Mouse (Mus musculus): ENCODE measurements around the gene Ltbp2. TPM values are rescaled to one million over a fixed set of nuclear protein-coding genes. Genes with fewer than 3 reads are reported as not detected.

The Ltbp2 gene
- polyA plus RNA-seq, 1 experiment from 2014 or later: 0.08 TPM

- H3K9ac ChIP-seq (ENCODE audit: low read depth, low read length): no peak overlapping the region
- H3K4me1 ChIP-seq (ENCODE audit: control insufficient read depth, insufficient read depth, low read length): peaks cover 26% of the 10 kb centered on the region
- H3K9me3 ChIP-seq (ENCODE audit: control insufficient read depth, low read length): no peaks in the 10 kb centered on the region
- H3K27ac ChIP-seq (ENCODE audit: low read depth, low read length): no peak overlapping the region
- 88% methylated on average over 7 of the region's 7 CpGs for WGBS
- H3K27me3 ChIP-seq (ENCODE audit: control insufficient read depth, insufficient read depth, low read length): no peaks in the 10 kb centered on the region
- no peak for ATAC-seq (ENCODE audit: low FRiP score, low TSS enrichment)
- H3K4me2 ChIP-seq (replicated peaks; ENCODE audit: low read depth, low read length): no peak overlapping the region
- peaks cover 6% of the 10 kb centered on the region for H3K36me3 ChIP-seq (ENCODE audit: control insufficient read depth, insufficient read depth, low read length)
- H3K4me3 ChIP-seq (ENCODE audit: low read length): no peak overlapping the region
These were observed 106.7 kb downstream of the Ltbp2 start for GRCm38 (mm10) chr12:84769624-84770023.

- Histone ChIP-seq H3K9me3 (ENCODE audit: control insufficient read depth, low read length) (no peaks in the 10 kb centered on the region), H3K27me3 (ENCODE audit: control insufficient read depth, insufficient read depth, low read length) (no peaks in the 10 kb centered on the region), H3K36me3 (ENCODE audit: control insufficient read depth, insufficient read depth, low read length) (peaks cover 24% of the 10 kb centered on the region), H3K4me1 (ENCODE audit: control insufficient read depth, insufficient read depth, low read length) (peaks cover 18% of the 10 kb centered on the region), H3K4me3 (ENCODE audit: low read length) (no peak overlapping the region), H3K9ac (ENCODE audit: low read depth, low read length) (no peak overlapping the region), H3K27ac (ENCODE audit: low read depth, low read length) (no peak overlapping the region), H3K4me2 (replicated peaks; ENCODE audit: low read depth, low read length) (no peak overlapping the region)
- 82% methylated on average over 6 of the region's 6 CpGs for WGBS
- ATAC-seq (ENCODE audit: low FRiP score, low TSS enrichment): no peak
These were observed 108.8 kb downstream of the Ltbp2 start for GRCm38 (mm10) chr12:84767510-84767909.

GRCm38 (mm10) chr12:84766113-84766735, 110.1 kb downstream of the Ltbp2 start:
- Histone ChIP-seq H3K9me3 (ENCODE audit: control insufficient read depth, low read length) (no peaks in the 10 kb centered on the region), H3K4me3 (ENCODE audit: low read length) (no peak overlapping the region), H3K27ac (ENCODE audit: low read depth, low read length) (no peak overlapping the region), H3K27me3 (ENCODE audit: control insufficient read depth, insufficient read depth, low read length) (no peaks in the 10 kb centered on the region), H3K9ac (ENCODE audit: low read depth, low read length) (no peak overlapping the region), H3K36me3 (ENCODE audit: control insufficient read depth, insufficient read depth, low read length) (peaks cover 24% of the 10 kb centered on the region), H3K4me2 (replicated peaks; ENCODE audit: low read depth, low read length) (no peak overlapping the region), H3K4me1 (ENCODE audit: control insufficient read depth, insufficient read depth, low read length) (peaks cover 13% of the 10 kb centered on the region; the same call in 1 of the 2 replicates)
- ATAC-seq (ENCODE audit: low FRiP score, low TSS enrichment): peak; percentile 63; the same call in 1 of the 2 replicates
- WGBS: 68% methylated on average over 5 of the region's 5 CpGs

GRCm38 (mm10) chr12:84765506-84765905, 110.8 kb downstream of the Ltbp2 start:
- Histone ChIP-seq H3K27ac (ENCODE audit: low read depth, low read length) (no peak overlapping the region), H3K36me3 (ENCODE audit: control insufficient read depth, insufficient read depth, low read length) (peaks cover 29% of the 10 kb centered on the region)

GRCm38 (mm10) chr12:84764756-84765155, 111.6 kb downstream of the Ltbp2 start:
- no peak overlapping the region for H3K9ac ChIP-seq (ENCODE audit: low read depth, low read length)
- no peak for ATAC-seq (ENCODE audit: low FRiP score, low TSS enrichment)
- 67% methylated on average over 7 of the region's 7 CpGs for WGBS
- no peak overlapping the region for H3K27ac ChIP-seq (ENCODE audit: low read depth, low read length)
- no peaks in the 10 kb centered on the region for H3K27me3 ChIP-seq (ENCODE audit: control insufficient read depth, insufficient read depth, low read length)
- no peak overlapping the region for H3K4me3 ChIP-seq (ENCODE audit: low read length)
- no peaks in the 10 kb centered on the region for H3K9me3 ChIP-seq (ENCODE audit: control insufficient read depth, low read length)
- 0 out of 2 replicates have a peak, but pooled peaks cover 7% of the 10 kb centered on the region for H3K4me1 ChIP-seq (ENCODE audit: control insufficient read depth, insufficient read depth, low read length)
- no peak overlapping the region for H3K4me2 ChIP-seq (replicated peaks; ENCODE audit: low read depth, low read length)
- H3K36me3 ChIP-seq (ENCODE audit: control insufficient read depth, insufficient read depth, low read length): peaks cover 34% of the 10 kb centered on the region

More at GRCm38 (mm10) chr12:84765506-84765905, 110.8 kb downstream of the Ltbp2 start:
- H3K4me3 ChIP-seq (ENCODE audit: low read length): no peak overlapping the region
- no peak overlapping the region for H3K9ac ChIP-seq (ENCODE audit: low read depth, low read length)
- H3K9me3 ChIP-seq (ENCODE audit: control insufficient read depth, low read length): no peaks in the 10 kb centered on the region
- no peak for ATAC-seq (ENCODE audit: low FRiP score, low TSS enrichment)
- peaks cover 7% of the 10 kb centered on the region; the same call in 1 of the 2 replicates for H3K4me1 ChIP-seq (ENCODE audit: control insufficient read depth, insufficient read depth, low read length)
- no peak overlapping the region for H3K4me2 ChIP-seq (replicated peaks; ENCODE audit: low read depth, low read length)
- 94% methylated on average over 15 of the region's 15 CpGs for WGBS
- no peaks in the 10 kb centered on the region for H3K27me3 ChIP-seq (ENCODE audit: control insufficient read depth, insufficient read depth, low read length)

GRCm38 (mm10) chr12:84763577-84764218, 112.6 kb downstream of the Ltbp2 start:
- H3K4me3 ChIP-seq (ENCODE audit: low read length): no peak overlapping the region
- no peak overlapping the region for H3K9ac ChIP-seq (ENCODE audit: low read depth, low read length)
- 0 out of 2 replicates have a peak, but pooled peaks cover 7% of the 10 kb centered on the region for H3K4me1 ChIP-seq (ENCODE audit: control insufficient read depth, insufficient read depth, low read length)
- no peak for ATAC-seq (ENCODE audit: low FRiP score, low TSS enrichment)
- peaks cover 41% of the 10 kb centered on the region for H3K36me3 ChIP-seq (ENCODE audit: control insufficient read depth, insufficient read depth, low read length)
- H3K9me3 ChIP-seq (ENCODE audit: control insufficient read depth, low read length): no peaks in the 10 kb centered on the region
- no peak overlapping the region for H3K4me2 ChIP-seq (replicated peaks; ENCODE audit: low read depth, low read length)
- no peak overlapping the region for H3K27ac ChIP-seq (ENCODE audit: low read depth, low read length)
- 90% methylated on average over 13 of the region's 13 CpGs for WGBS
- H3K27me3 ChIP-seq (ENCODE audit: control insufficient read depth, insufficient read depth, low read length): no peaks in the 10 kb centered on the region

- peaks cover 45% of the 10 kb centered on the region for H3K36me3 ChIP-seq (ENCODE audit: control insufficient read depth, insufficient read depth, low read length)
These were observed 113.8 kb downstream of the Ltbp2 start for GRCm38 (mm10) chr12:84762532-84762931.

GRCm38 (mm10) chr12:84759063-84759462, 117.3 kb downstream of the Ltbp2 start:
- H3K4me1 ChIP-seq (ENCODE audit: control insufficient read depth, insufficient read depth, low read length): no peaks in the 10 kb centered on the region
- peaks cover 55% of the 10 kb centered on the region for H3K36me3 ChIP-seq (ENCODE audit: control insufficient read depth, insufficient read depth, low read length)
- no peaks in the 10 kb centered on the region for H3K27me3 ChIP-seq (ENCODE audit: control insufficient read depth, insufficient read depth, low read length)
- H3K9me3 ChIP-seq (ENCODE audit: control insufficient read depth, low read length): no peaks in the 10 kb centered on the region
- H3K4me3 ChIP-seq (ENCODE audit: low read length): no peak overlapping the region
- H3K9ac ChIP-seq (ENCODE audit: low read depth, low read length): no peak overlapping the region
- ATAC-seq (ENCODE audit: low FRiP score, low TSS enrichment): no peak
- 80% methylated on average over 2 of the region's 2 CpGs for WGBS
- H3K4me2 ChIP-seq (replicated peaks; ENCODE audit: low read depth, low read length): no peak overlapping the region
- H3K27ac ChIP-seq (ENCODE audit: low read depth, low read length): no peak overlapping the region

More at GRCm38 (mm10) chr12:84762532-84762931, 113.8 kb downstream of the Ltbp2 start:
- Histone ChIP-seq H3K4me1 (ENCODE audit: control insufficient read depth, insufficient read depth, low read length) (0 out of 2 replicates have a peak, but pooled peaks cover 7% of the 10 kb centered on the region), H3K27ac (ENCODE audit: low read depth, low read length) (no peak overlapping the region), H3K4me2 (replicated peaks; ENCODE audit: low read depth, low read length) (no peak overlapping the region), H3K27me3 (ENCODE audit: control insufficient read depth, insufficient read depth, low read length) (no peaks in the 10 kb centered on the region), H3K9me3 (ENCODE audit: control insufficient read depth, low read length) (no peaks in the 10 kb centered on the region), H3K9ac (ENCODE audit: low read depth, low read length) (no peak overlapping the region), H3K4me3 (ENCODE audit: low read length) (no peak overlapping the region)
- no peak for ATAC-seq (ENCODE audit: low FRiP score, low TSS enrichment)
- WGBS: 91% methylated on average over 5 of the region's 5 CpGs

GRCm38 (mm10) chr12:84756016-84756415, 120.3 kb downstream of the Ltbp2 start:
- H3K4me2 ChIP-seq (replicated peaks; ENCODE audit: low read depth, low read length): no peak overlapping the region
- H3K4me1 ChIP-seq (ENCODE audit: control insufficient read depth, insufficient read depth, low read length): no peaks in the 10 kb centered on the region
- no peaks in the 10 kb centered on the region for H3K27me3 ChIP-seq (ENCODE audit: control insufficient read depth, insufficient read depth, low read length)
- no peak overlapping the region for H3K9ac ChIP-seq (ENCODE audit: low read depth, low read length)
- peaks cover 42% of the 10 kb centered on the region for H3K36me3 ChIP-seq (ENCODE audit: control insufficient read depth, insufficient read depth, low read length)
- 87% methylated on average over 10 of the region's 10 CpGs for WGBS
- no peak for ATAC-seq (ENCODE audit: low FRiP score, low TSS enrichment)
- no peak overlapping the region for H3K27ac ChIP-seq (ENCODE audit: low read depth, low read length)
- no peaks in the 10 kb centered on the region for H3K9me3 ChIP-seq (ENCODE audit: control insufficient read depth, low read length)
- H3K4me3 ChIP-seq (ENCODE audit: low read length): no peak overlapping the region
